Mouse (Mus musculus) ES-Bruce4 (cell line): ENCODE data around the gene Trp53i13. TPM values are rescaled to one million over a fixed set of nuclear protein-coding genes. Genes with fewer than 3 reads are reported as not detected.
"Not testable (repeated sequence)": the region's sequence is repeated elsewhere in the genome, so short reads cannot be mapped to it uniquely, and the experiment has no call there.

Source experiments
- H3K27ac ChIP-seq: 2 replicates; pipeline ENCODE4 v1.5.1; 2012; ENCODE audit warnings: low read length, inconsistent platforms; ENCODE audit not compliant: insufficient read depth
- H3K27me3 ChIP-seq: 2 replicates; pipeline ENCODE4 v1.6.1; 2012; ENCODE audit warnings: mild to moderate bottlenecking, low read length, inconsistent platforms; ENCODE audit not compliant: control insufficient read depth, poor library complexity, insufficient read depth, severe bottlenecking
- H3K36me3 ChIP-seq: 2 replicates; pipeline ENCODE4 v1.6.1; 2012; ENCODE audit warnings: inconsistent platforms, mild to moderate bottlenecking, low read length, moderate library complexity; ENCODE audit not compliant: control insufficient read depth, poor library complexity, insufficient read depth, severe bottlenecking
- H3K4me1 ChIP-seq: one replicate; pipeline ENCODE4 v1.8.1; 2011; ENCODE audit warnings: low read length; ENCODE audit not compliant: control insufficient read depth, insufficient read depth
- H3K4me3 ChIP-seq: 2 replicates; pipeline ENCODE4 v1.5.1; 2011; ENCODE audit warnings: low read depth, mild to moderate bottlenecking, low read length
- H3K9ac ChIP-seq: 2 replicates; pipeline ENCODE4 v1.6.1; 2012; ENCODE audit warnings: low read depth, mild to moderate bottlenecking, inconsistent platforms; ENCODE audit not compliant: poor library complexity, severe bottlenecking
- H3K9me3 ChIP-seq: replicated peaks from 2 replicates; pipeline ENCODE4 v1.6.1; 2012; ENCODE audit warnings: mild to moderate bottlenecking, low read length, inconsistent platforms; ENCODE audit not compliant: control insufficient read depth, poor library complexity, insufficient read depth, severe bottlenecking
- CTCF ChIP-seq: IDR thresholded peaks from one replicate; pipeline ENCODE4 v1.8.1; 2011; ENCODE audit warnings: low read depth, low read length
- EP300 ChIP-seq: IDR thresholded peaks from 2 replicates; pipeline ENCODE4 v1.6.1; 2011; ENCODE audit warnings: low read depth, low read length; ENCODE audit not compliant: insufficient read depth
- POLR2A ChIP-seq: IDR thresholded peaks from one replicate; pipeline ENCODE4 v1.8.1; 2011; ENCODE audit warnings: low read length; ENCODE audit not compliant: insufficient read depth
- polyA plus RNA-seq: library from polyadenylated mRNA; stranded (reverse); fragments of >200 nt; gene quantifications from 2 replicates; pipeline ENCODE4 v1.2.4, GENCODE M21; 2011; ENCODE audit warnings: low read depth; ENCODE audit not compliant: missing spikeins, insufficient read depth, insufficient read length

Gene Trp53i13
- polyA plus RNA-seq: 8.2 and 11.3 TPM in 2 replicates

GRCm38 (mm10) chr11:77515637-77516552 is at the start of gene Trp53i13:
Gene Trp53i13 (minus strand): TSS chr11:77515980.
- Histone ChIP-seq H3K27ac (no peak within 1 kb of the TSS), H3K9ac (peak within 1 kb of the TSS; percentile 59), H3K27me3 (peaks cover 3% of the 10 kb centered on the region; the same call in 1 of the 2 replicates), H3K4me1 (peaks cover 2% of the 10 kb centered on the region), H3K36me3 (no peaks in the 10 kb centered on the region), H3K4me3 (peak within 1 kb of the TSS; percentile 63), H3K9me3 (no peaks in the 10 kb centered on the region)
- no peak for TF ChIP-seq POLR2A
- no peak for TF ChIP-seq CTCF
- no peak for TF ChIP-seq EP300

GRCm38 (mm10) chr11:77545261-77545660 is 29.5 kb upstream of the Trp53i13 start:
- H3K9me3 ChIP-seq: no peaks in the 10 kb centered on the region
- no peak overlapping the region for H3K27ac ChIP-seq
- peaks cover 50% of the 10 kb centered on the region for H3K36me3 ChIP-seq
- no peak overlapping the region for H3K4me3 ChIP-seq
- H3K9ac ChIP-seq: no peak overlapping the region
- no peak for TF ChIP-seq EP300
- no peak for TF ChIP-seq CTCF
- no peak for TF ChIP-seq POLR2A
- no peaks in the 10 kb centered on the region for H3K27me3 ChIP-seq
- H3K4me1 ChIP-seq: no peaks in the 10 kb centered on the region

- no peak overlapping the region for H3K9ac ChIP-seq
- H3K4me3 ChIP-seq: no peak overlapping the region
- TF ChIP-seq CTCF (no peak), EP300 (no peak), POLR2A (no peak)
- no peak overlapping the region for H3K27ac ChIP-seq
- peaks cover 5% of the 10 kb centered on the region for H3K36me3 ChIP-seq
- no peaks in the 10 kb centered on the region for H3K9me3 ChIP-seq
- no peaks in the 10 kb centered on the region for H3K4me1 ChIP-seq
- H3K27me3 ChIP-seq: no peaks in the 10 kb centered on the region
Measured at GRCm38 (mm10) chr11:77532202-77532846, 16.5 kb upstream of the Trp53i13 start.

GRCm38 (mm10) chr11:77530862-77531261 is 15.1 kb upstream of the Trp53i13 start:
- Histone ChIP-seq H3K9ac (no peak overlapping the region), H3K4me3 (no peak overlapping the region), H3K4me1 (no peaks in the 10 kb centered on the region), H3K9me3 (no peaks in the 10 kb centered on the region), H3K27ac (no peak overlapping the region), H3K36me3 (no peaks in the 10 kb centered on the region; the same call in 1 of the 2 replicates), H3K27me3 (no peaks in the 10 kb centered on the region)
- TF ChIP-seq POLR2A (no peak), CTCF (no peak)

- H3K9me3 ChIP-seq: no peaks in the 10 kb centered on the region
- no peaks in the 10 kb centered on the region; the same call in 1 of the 2 replicates for H3K36me3 ChIP-seq
Measured at GRCm38 (mm10) chr11:77529644-77530043, 13.9 kb upstream of the Trp53i13 start.

GRCm38 (mm10) chr11:77528420-77528819 is 12.6 kb upstream of the Trp53i13 start:
- H3K9me3 ChIP-seq, H3K4me1 ChIP-seq, H3K4me3 ChIP-seq: not testable (repeated sequence)

More at GRCm38 (mm10) chr11:77529644-77530043, 13.9 kb upstream of the Trp53i13 start:
- TF ChIP-seq POLR2A (no peak), EP300 (no peak), CTCF (no peak)
- H3K27ac ChIP-seq: no peak overlapping the region
- H3K9ac ChIP-seq: no peak overlapping the region
- H3K4me1 ChIP-seq: no peaks in the 10 kb centered on the region
- H3K27me3 ChIP-seq: no peaks in the 10 kb centered on the region
- no peak overlapping the region for H3K4me3 ChIP-seq

More at GRCm38 (mm10) chr11:77528420-77528819, 12.6 kb upstream of the Trp53i13 start:
- H3K27ac ChIP-seq, H3K27me3 ChIP-seq, H3K36me3 ChIP-seq, H3K9ac ChIP-seq: not testable (repeated sequence)
